Mouse (Mus musculus): Measurements from ENCODE around the gene Nlgn2.

GRCm38 (mm10) chr11:69778258-69778982, 59.2 kb downstream of the Nlgn2 start:
- no peak for TF ChIP-seq POLR2A (IDR thresholded peaks at IDR 0.05; ENCODE audit: borderline replicate concordance, control insufficient read depth, low read depth, low read length)
- TF ChIP-seq CTCF (IDR thresholded peaks at IDR 0.05; ENCODE audit: control insufficient read depth, insufficient read depth, low read length) = no peak

Measured in bone marrow, adult 2 months (tissue).